Mouse (Mus musculus) midbrain, postnatal 0 days (tissue): ENCODE results near the gene Cd3e. TPM values are rescaled to one million over a fixed set of nuclear protein-coding genes. Genes with fewer than 3 reads are reported as not detected.

ENCODE experiments used
- ATAC-seq: fragments of 200-750 bp; cut with Nextera tagmentation; 2 replicates; pipeline ENCODE4 v1.8.0; 2017; ENCODE audit warnings: moderate number of reproducible peaks, mild to moderate bottlenecking, moderate TSS enrichment, moderate library complexity; ENCODE audit not compliant: low FRiP score
- DNase-seq: peaks from one replicate; pipeline ENCODE4 v3.0.0-alpha.2; 2015; ENCODE audit warnings: low spot score
- H3K27ac ChIP-seq: fragments of 300-500 bp; sonication (generic); 2 replicates; pipeline ENCODE4 v1.5.1; 2014; ENCODE audit warnings: low read depth, mild to moderate bottlenecking, low read length, mixed read lengths
- H3K27me3 ChIP-seq: fragments of 300-500 bp; sonication (generic); 2 replicates; pipeline ENCODE4 v1.6.1; 2014; ENCODE audit warnings: low read length, control low read depth, mixed read lengths; ENCODE audit not compliant: insufficient read depth
- H3K36me3 ChIP-seq: fragments of 300-500 bp; sonication (generic); 2 replicates; pipeline ENCODE4 v1.6.1; 2014; ENCODE audit warnings: low read length, control low read depth, mixed read lengths; ENCODE audit not compliant: insufficient read depth
- H3K4me1 ChIP-seq: fragments of 300-500 bp; sonication (generic); 2 replicates; pipeline ENCODE4 v1.6.1; 2014; ENCODE audit warnings: mild to moderate bottlenecking, control low read depth, antibody characterized with exemption, low read length, mixed read lengths; ENCODE audit not compliant: insufficient read depth
- H3K4me2 ChIP-seq: fragments of 300-500 bp; sonication (generic); 2 replicates; pipeline ENCODE4 v1.6.1; 2014; ENCODE audit warnings: low read depth, mild to moderate bottlenecking, low read length, mixed read lengths; ENCODE audit not compliant: poor library complexity, severe bottlenecking
- H3K4me3 ChIP-seq: fragments of 300-500 bp; sonication (generic); 2 replicates; pipeline ENCODE4 v1.5.1; 2014; ENCODE audit warnings: low read depth, mild to moderate bottlenecking, low read length, moderate library complexity
- H3K9ac ChIP-seq: fragments of 300-500 bp; sonication (generic); replicated peaks from 2 replicates; pipeline ENCODE4 v1.6.1; 2014; ENCODE audit warnings: mild to moderate bottlenecking, low read length, moderate library complexity, mixed read lengths; ENCODE audit not compliant: poor library complexity, severe bottlenecking
- H3K9me3 ChIP-seq: fragments of 300-500 bp; sonication (generic); 2 replicates; pipeline ENCODE4 v1.6.1; 2016; ENCODE audit warnings: low read length, control low read depth
- CTCF ChIP-seq: IDR thresholded peaks from 2 replicates; pipeline ENCODE4 v1.5.1; 2016; ENCODE audit warnings: antibody characterized with exemption, mild to moderate bottlenecking
- WGBS: fragments of 180-500 bp; shearing (Covaris S2); extraction: QIAGEN DNeasy Blood & Tissue Kit; methylation state at CpG from one replicate; pipeline ENCODE4 v1.1.7; 2014; 5-methylcytosine and 5-hydroxymethylcytosine counted together
- polyA plus RNA-seq: library from polyadenylated mRNA; unstranded; fragments of >200 nt; fragmentation: Nextera tagmentation; extraction: Ambion mirVana; gene quantifications from 2 replicates; pipeline ENCODE4 v1.2.1, GENCODE M21; 2015
- total RNA-seq: library from RNA; depleted of rRNA; stranded (reverse); fragments of >200 nt; gene quantifications from 2 replicates; pipeline ENCODE4 v1.2.3, GENCODE M21; 2014

Cd3e gene
- total and polyA plus RNA-seq, 2 experiments from 2014 or later, result 0.15 TPM; not detected in 1

GRCm38 (mm10) chr9:45048511-45048910 is 39.1 kb upstream of the Cd3e start:
- ATAC-seq, result no peak
- H3K4me1 ChIP-seq, result no peaks in the 10 kb centered on the region
- no peaks in the 10 kb centered on the region for H3K36me3 ChIP-seq
- no peak overlapping the region for H3K9ac ChIP-seq
- 16% methylated on average over 4 of the region's 4 CpGs for WGBS
- no peaks in the 10 kb centered on the region for H3K9me3 ChIP-seq
- DNase-seq, result peak; percentile 38
- peak; percentile 83 for TF ChIP-seq CTCF
- no peak overlapping the region for H3K27ac ChIP-seq
- no peak overlapping the region for H3K4me2 ChIP-seq
- H3K27me3 ChIP-seq, result peaks cover 23% of the 10 kb centered on the region
- no peak overlapping the region for H3K4me3 ChIP-seq

GRCm38 (mm10) chr9:45046973-45047372 is 37.5 kb upstream of the Cd3e start:
- no peak overlapping the region for H3K27ac ChIP-seq
- no peaks in the 10 kb centered on the region for H3K9me3 ChIP-seq
- DNase-seq (no peak), ATAC-seq (no peak)
- WGBS, result 92% methylated on average over 16 of the region's 16 CpGs
- no peak overlapping the region for H3K9ac ChIP-seq
- no peaks in the 10 kb centered on the region for H3K36me3 ChIP-seq
- no peak overlapping the region for H3K4me2 ChIP-seq
- no peaks in the 10 kb centered on the region for H3K4me1 ChIP-seq
- TF ChIP-seq CTCF, result no peak
- H3K27me3 ChIP-seq, result peaks cover 31% of the 10 kb centered on the region
- no peak overlapping the region for H3K4me3 ChIP-seq

GRCm38 (mm10) chr9:45042947-45043346 is 33.5 kb upstream of the Cd3e start:
- H3K27ac ChIP-seq, result no peak overlapping the region
- no peak for TF ChIP-seq CTCF
- no peaks in the 10 kb centered on the region for H3K4me1 ChIP-seq
- ATAC-seq (no peak), DNase-seq (no peak)
- H3K4me3 ChIP-seq, result no peak overlapping the region
- WGBS, result under 1% methylated on average over 10 of the region's 10 CpGs
- H3K27me3 ChIP-seq, result peaks cover 58% of the 10 kb centered on the region
- no peak overlapping the region for H3K4me2 ChIP-seq
- H3K9ac ChIP-seq, result no peak overlapping the region
- H3K36me3 ChIP-seq, result no peaks in the 10 kb centered on the region
- no peaks in the 10 kb centered on the region for H3K9me3 ChIP-seq

DNA sequence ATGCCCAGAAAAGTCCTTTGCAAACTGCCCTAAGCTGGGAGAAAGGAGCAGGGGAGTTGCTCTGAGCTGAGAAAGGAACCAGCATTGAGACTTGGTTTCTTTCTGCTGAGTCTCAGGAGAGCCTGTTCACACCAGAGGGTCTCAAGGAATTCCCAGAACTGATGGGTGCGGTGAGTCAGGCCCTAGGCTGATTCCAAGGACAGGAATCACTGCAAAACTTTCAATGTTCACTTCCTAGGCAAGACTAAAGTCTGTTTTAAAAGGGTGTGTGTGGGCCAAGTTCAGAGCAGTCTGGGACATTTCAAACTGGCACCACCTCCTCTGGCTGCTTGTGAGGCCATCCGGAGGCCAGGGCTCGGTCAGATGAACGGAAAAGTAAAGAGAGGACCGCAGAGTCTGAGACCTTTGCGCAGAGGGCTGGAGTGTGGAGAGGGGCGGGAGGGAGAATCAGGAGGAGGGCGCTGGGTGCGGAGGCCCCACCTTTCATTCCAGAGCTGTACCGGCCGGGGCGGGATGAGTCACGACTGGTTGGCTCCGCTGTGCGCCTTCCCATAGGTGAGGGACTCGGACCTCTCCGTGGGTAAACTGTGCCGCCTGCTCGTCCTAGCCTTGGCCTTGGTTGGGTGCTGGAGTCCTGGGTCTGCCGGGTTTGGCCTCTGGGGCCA is 32.8 kb upstream of the Cd3e start:
- 2% methylated on average over 19 of the region's 20 CpGs for WGBS
- no peak overlapping the region for H3K4me3 ChIP-seq
- H3K27me3 ChIP-seq, result peaks cover 58% of the 10 kb centered on the region

GRCm38 (mm10) chr9:45041131-45041838 is 31.9 kb upstream of the Cd3e start:
- no peak for ATAC-seq
- H3K27me3 ChIP-seq, result peaks cover 58% of the 10 kb centered on the region

More for the DNA sequence above, 32.8 kb upstream of the Cd3e start:
- ATAC-seq, result no peak
- DNase-seq, result no peak
- H3K9ac ChIP-seq, result no peak overlapping the region
- TF ChIP-seq CTCF, result no peak
- H3K4me1 ChIP-seq, result no peaks in the 10 kb centered on the region
- no peak overlapping the region for H3K27ac ChIP-seq
- no peaks in the 10 kb centered on the region for H3K36me3 ChIP-seq
- H3K4me2 ChIP-seq, result no peak overlapping the region
- no peaks in the 10 kb centered on the region for H3K9me3 ChIP-seq

More at GRCm38 (mm10) chr9:45041131-45041838, 31.9 kb upstream of the Cd3e start:
- Histone ChIP-seq H3K9me3 (no peaks in the 10 kb centered on the region), H3K4me2 (no peak overlapping the region), H3K36me3 (no peaks in the 10 kb centered on the region), H3K4me3 (no peak overlapping the region), H3K27ac (no peak overlapping the region), H3K9ac (no peak overlapping the region), H3K4me1 (no peaks in the 10 kb centered on the region)
- no peak for DNase-seq
- 39% methylated on average over 17 of the region's 17 CpGs for WGBS
- no peak for TF ChIP-seq CTCF
